Mouse (Mus musculus) CH12.LX (cell line): ENCODE results near the gene Fam92b.

Experiments
- CHD1 ChIP-seq: IDR thresholded peaks from 2 replicates; pipeline ENCODE4 v1.6.1; 2012; ENCODE audit warnings: low read depth, low read length, improper control_type of control experiment, inconsistent platforms
- TCF12 ChIP-seq: IDR thresholded peaks from 2 replicates; pipeline ENCODE4 v1.6.1; 2014; ENCODE audit warnings: low read depth, mild to moderate bottlenecking, inconsistent platforms, low read length, improper control_type of control experiment

- TF ChIP-seq TCF12 (peak; percentile 79), CHD1 (no peak)
These were observed 36.7 kb upstream of the Fam92b start for GRCm38 (mm10) chr8:120213939-120214338.
